Mouse (Mus musculus): ENCODE results near the gene Nudt22.

The Nudt22 gene

DNA sequence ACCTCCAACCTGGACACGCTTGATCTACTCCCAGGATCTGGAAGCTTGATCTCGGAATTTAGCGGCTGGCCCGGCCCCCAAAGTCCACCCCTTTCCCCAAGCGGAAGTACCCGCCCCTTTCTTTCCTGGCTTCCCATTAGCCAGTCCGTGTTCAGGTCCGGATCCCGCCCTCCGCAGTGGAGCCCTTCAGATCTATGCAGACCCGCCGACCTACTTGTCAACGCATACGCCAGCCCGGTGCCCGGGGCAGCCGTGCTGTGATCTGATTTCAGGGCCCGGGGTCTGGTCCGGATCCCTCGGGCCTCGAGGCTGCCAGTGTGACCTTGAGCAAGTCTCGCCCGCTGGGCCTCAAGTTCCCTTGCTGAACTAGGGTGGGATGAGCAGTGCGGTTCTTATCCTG is at the start of gene Nudt22, which contains the start of gene Trpt1:
Gene Nudt22 (minus strand): TSS at position 112 of the 400 bp plus-strand sequence.
Gene Trpt1 (plus strand): TSS at position 126 of the 400 bp plus-strand sequence.
- DNase-seq, result peak; percentile 94

DNA sequence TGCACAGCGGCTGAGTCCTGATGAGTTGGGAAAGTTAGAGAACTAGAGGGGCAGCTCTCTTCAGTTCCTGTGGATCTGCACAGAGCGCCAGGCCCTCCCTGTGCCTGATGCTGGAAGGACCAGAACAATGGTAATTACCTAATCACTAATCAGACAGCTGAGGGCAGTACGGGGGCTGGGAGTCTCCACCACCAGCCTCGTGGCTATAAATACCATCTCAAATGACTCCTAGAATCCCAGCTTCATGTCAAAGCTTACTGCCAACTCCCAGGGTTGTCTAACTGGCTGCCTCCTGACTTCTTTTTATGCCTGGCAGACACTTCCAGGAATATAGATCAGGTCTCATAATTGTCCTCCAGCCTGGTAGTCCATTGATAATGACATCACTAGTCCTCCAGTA is 48.8 kb upstream of the Nudt22 start:
- no peak for DNase-seq

DNA sequence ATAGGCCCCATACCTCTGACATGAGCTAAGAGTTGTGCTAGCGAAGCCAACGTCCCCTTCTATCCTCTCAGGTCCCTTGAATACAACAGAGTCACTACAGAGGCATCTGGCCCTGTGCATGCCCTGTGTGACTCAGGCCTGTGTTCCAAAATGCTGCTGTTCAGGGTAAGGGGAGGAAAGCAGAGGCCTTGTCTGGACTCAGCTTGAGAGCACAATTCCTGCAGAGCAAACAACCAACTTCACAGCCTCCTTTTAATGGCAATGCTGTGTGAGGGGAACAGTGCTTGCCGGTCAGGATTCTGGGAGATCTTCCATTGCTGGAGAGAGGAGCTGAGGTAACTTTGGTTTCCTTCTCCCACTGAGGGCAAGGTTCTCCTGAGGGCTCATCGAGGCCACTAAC is 48.4 kb upstream of the Nudt22 start:
- DNase-seq, result no peak

DNA sequence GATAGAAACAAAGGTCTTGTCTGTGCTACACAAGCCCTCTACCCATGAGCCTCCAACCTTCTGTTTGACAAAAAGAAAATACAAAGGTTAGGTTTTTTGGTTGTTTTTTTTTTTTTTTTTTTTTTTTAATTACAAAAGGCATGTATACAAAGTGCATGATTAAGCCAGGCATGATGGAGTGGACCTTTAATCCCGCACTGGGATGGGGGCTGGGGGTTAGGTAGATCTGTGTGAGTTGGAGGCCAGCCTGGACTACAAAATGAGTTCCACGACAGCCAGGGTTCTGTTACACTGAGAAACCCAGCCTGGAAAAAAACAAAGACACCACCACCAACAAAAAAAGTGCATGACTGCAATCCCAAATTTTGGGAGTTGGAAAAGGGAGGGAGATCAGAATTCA is 45.3 kb upstream of the Nudt22 start:
- DNase-seq, result no peak

DNA sequence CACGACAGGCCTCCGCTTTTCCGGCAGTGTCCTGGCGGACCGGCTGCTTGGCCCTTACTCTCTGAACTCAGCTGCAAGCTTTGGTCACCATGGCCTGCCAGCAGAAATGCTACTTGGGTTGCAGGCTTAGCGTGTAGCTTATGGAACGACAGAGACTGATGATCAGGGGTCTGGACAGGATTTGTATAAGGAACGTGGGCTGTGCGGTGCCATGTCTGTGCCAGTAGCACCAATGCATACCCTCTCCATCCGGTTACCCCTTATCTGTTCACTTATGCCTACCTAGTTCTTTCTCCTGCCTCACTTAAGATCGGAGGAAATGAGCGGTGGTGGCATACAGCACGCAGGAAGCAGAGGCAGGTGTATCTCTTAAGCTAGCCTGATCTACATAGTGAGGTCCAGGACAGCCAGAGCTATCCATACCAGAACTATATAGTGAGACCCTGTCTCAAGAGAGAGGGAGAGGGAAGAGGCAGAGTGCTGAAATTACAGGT is 44.8 kb upstream of the Nudt22 start:
- DNase-seq, result no peak

DNA sequence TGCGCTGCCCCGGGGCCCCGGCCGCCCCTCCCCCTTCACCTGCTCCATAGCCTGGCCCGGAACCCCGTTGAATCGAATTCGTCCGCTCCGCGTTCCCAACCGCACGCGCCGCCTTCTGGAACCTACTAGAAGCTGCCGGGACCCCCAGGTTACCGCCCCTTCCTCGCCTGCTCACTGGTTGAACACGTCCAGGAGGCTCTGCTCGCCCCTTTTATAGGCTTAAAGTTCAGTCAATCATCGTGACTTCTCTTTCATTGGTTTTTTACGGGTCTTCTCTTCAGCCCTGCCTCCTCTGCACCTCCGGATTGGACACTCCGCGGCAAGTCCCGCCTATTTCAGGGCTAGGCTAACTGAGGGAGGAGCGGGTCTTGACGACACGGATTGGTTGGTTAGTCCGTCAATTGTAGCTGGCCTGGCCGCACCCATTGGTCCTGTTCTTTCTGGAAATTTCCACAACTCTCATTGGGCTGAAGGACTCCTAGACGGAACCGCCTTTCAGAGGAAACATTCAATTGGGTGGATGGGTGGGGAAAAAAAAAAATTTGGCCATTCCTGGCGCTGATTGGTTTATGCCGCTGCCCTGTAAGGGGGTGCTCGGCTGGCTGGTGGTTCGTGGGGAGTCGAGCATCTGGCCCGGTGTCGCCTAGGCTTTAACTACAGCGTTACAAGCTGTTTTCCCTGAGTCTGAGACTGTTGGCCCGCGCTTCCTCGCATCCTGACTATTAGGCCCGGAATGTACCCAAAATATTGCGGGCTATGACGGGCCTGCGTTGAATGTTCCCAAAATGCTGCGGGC is 44.1 kb upstream of the Nudt22 start, which contains the start of gene Stip1:
Gene Stip1 (minus strand): TSS at position 127 of the 796 bp plus-strand sequence.
- DNase-seq, result peak; percentile 99

DNA sequence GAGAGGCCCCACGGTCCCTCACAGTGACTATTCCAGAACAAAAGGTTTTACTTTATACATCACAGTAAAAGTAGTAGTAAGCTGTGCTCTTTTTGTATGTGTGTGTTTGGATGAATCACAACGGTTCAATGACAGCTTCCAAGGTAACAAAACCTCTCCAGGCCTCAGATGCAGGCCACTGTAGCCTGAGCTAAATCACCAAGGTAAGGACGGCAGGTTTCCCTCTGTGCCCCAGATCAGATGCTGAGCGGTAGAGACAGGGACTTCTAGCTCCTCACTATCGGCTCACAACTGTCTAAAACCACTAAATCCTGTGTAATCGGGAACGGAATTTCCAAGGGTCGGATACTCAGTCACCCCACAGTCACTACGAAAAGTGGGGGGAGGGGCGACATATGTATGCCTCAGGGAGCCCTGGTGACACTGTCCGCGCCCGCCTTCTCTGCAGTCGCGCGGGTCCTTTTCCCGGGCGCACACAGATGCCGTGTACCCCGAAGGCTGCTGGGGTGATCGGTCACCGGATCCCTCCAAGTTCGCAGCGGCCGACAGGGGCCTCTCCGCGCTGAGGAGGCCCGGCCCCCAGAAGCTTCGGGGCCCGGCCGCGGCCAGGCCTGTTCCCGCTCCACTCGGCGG is 43.3 kb upstream of the Nudt22 start:
- DNase-seq, result peak; percentile 77

DNA sequence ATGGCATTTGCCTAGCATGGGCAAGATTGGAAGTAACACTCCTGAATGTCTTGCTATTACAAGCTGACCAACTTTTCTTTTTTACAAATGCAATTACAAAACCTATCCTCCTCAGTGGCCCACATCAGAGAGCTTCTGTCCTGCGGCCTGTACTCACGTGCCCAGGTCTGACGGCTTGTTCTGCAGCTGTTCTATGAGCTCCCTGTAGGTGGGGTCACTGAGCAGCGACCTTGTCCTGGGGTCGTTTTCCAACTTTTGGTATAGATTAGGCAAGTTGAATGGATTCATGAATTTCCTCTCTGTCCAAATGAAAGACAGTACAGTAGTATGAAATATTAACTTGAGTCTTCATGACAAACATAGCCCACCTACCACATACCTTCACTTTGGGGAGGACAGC is 38.1 kb upstream of the Nudt22 start:
- DNase-seq, result no peak

DNA sequence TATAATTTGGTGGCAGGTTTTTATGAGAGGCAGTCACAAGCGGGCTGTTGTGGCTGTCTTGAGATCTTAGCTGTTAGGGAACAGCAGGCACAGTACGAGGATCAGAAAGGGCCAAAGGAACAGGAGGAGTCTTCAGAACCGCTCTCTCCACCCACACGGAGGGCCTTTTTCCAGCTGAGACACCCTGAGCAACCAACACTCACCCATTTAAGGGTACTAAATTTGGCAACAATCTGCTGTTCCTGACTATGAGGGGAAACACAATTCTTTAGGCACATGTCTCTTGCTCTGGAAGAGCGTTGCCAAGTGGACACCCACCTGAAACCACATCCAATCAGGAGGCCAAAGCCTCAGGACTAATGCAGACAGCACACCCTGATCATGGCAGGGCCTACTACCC is 33.6 kb upstream of the Nudt22 start:
- DNase-seq, result no peak

DNA sequence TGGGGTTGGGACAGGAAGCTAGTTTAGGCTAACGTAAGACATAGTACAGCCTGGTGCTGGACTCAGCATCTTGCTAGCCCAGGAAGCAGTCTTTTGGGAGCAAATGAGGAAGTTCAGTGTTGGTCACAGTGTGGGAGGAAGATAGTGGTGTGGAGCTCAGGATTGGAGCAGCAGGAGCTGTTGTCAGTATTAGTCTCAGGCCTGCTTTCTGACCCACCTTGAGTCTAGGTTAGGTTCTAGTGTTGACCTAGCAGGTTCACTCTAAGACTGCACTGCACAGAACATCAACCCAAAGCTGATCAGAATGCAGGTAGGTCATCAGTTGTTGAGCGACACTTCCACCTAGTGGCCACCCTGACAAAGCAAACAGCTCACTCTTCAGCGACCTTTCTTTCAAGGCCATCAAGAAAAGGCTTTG is 24.3 kb upstream of the Nudt22 start:
- peak; percentile 75 for DNase-seq

DNA sequence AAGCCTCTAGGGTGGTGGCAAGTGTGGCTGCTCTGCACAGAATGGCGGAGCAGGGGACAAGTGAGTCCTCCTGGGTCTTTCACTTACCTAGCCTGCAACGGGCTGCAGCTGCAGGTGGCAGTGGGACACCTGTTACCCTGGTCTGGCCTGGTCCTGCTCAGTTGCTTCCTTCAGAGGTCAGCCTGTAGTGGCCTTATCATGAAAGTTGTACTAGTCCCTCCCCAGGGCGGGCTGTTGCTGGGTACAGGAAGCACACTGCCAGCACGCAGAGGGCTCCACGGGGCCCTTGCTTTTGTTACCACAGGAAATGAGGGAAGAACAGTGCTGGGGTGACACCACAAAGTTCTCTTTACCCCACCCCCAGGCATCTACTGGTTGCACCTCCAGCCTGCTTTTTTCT is 23.3 kb upstream of the Nudt22 start, which contains the start of gene Fermt3:
Gene Fermt3 (minus strand): TSS at position 279 of the 400 bp plus-strand sequence.
- peak; percentile 44 for DNase-seq

DNA sequence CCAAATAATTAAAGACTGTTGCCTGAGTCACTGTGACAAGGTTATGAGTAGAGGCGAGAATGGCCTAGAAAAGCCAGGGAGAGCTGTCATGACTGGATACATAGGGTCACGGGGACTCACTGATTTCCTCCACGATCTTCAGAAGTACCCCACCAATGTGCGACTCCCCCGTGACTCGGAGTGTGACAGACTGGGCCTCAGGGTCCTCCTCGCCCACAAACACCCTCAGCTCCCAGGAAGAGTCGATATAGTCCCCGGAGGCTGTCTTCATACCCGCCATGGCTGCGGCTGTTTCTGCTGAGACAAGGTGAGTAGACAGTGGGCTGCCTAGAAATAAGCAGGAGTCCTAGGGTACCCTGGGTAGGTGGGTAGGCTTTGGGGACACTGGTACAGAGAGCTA is 22.6 kb upstream of the Nudt22 start:
- DNase-seq, result no peak

DNA sequence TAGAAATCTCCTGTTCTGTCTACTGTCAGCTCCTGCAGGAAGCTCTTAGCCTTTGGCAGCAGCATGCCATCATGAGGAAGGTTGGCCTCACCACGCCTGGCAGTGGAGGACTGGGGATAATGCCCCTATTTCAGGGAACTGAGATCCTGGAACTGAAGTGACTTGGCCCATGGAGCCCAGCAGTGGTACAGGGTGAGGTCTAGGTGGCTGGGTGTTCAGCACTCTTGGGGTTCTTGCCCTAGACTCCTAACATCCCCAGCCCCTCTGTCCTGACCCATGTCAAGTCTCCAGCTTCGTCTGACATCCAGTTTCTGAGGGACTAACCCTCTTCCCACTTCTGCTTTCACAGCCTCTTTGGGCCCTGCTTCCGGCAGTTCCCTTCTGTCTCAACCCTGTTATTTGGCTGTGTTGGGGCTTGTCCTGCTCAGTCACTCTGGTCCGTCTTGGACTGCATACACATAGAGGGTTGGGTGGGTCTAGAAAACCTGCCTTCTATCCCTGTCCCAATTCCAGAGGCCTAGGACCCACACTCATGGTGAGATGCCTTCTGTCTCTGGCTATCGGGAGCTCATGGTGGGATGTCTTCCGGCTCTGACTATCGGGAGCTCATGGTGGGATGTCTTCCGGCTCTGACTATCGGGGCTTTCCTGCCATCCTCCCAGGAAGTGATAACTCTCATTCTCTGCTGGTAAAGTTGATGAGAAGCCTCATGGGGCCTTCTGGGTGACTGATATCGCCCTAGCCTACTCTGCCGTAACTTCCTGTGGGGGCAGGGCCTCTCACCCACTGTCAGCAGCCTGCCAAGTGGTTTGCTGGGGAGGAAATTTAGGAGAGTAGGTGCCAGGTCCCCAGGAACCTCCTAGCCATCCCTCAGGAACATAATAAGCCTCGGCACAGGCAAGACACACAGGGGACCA is 21.9 kb upstream of the Nudt22 start:
- DNase-seq, result no peak

DNA sequence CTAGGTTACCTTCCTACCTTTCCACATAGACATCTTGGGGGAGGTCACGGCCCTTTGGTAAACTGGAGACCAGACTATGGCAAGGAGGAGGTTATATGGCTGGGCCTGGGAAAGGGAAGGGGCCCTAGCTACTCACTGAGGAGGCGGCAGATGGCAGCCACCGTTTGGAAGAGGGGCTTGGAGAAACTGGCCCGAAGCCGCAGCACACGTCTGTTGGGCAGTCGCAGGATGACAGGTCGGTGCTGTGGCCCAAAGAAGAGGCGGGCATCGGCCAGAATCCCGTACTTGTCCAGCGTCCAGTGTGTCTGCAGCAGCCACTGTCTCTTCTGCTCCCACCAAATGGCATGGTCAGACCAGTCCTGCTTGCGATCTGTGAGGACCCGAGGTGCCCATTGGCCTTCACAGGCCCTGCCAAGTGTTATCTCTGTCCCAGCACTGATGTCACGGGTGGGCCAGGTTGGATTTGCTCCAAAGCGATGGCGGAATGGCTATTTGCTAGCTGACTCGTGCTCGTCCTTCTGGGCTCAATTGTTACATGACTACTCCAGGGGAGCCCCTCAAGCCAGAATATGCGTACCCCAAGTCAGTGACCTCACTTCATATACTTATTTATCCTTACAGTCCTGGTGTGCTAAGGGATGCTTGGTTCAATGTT is 18.7 kb upstream of the Nudt22 start:
- DNase-seq, result no peak

DNA sequence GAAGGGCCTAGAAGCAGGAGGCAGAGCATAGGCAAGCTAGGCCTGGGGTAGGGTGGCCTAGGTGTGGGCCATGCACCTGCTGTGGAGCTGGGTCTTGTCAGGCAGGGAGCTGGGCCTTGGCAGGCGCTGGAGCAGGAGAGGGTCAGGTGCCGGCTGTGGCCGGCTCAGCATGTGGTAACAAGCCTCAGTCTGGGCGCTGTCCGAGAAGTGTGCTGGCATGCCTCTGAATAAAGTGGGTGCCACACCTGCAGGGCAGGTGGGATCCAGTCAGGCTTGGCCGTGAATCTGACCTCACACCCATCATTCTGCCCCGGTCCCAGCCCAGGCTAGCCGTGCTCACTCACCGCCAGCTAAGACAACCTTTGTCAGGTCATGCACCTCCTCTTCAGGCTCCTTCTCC is 18.1 kb upstream of the Nudt22 start:
- DNase-seq, result no peak

DNA sequence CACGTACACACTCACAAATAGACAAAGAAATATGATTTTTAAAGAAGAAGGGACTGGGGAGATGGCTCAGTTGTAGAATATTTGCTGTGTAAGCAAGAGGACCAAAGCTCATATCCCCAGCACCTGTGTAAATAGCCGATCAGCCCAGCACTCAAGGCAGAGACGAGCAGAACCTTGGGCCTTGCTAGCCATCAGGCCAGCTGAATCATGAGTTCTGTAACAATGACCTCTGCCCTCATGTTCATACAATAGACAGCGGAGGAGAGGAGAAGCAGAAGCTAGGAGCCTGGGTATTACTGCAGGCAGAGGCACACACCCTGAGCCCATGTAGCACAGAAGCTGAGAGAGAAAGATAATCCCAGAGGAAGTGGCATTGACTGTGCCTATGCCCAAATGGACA is 16.5 kb upstream of the Nudt22 start:
- DNase-seq, result no peak

DNA sequence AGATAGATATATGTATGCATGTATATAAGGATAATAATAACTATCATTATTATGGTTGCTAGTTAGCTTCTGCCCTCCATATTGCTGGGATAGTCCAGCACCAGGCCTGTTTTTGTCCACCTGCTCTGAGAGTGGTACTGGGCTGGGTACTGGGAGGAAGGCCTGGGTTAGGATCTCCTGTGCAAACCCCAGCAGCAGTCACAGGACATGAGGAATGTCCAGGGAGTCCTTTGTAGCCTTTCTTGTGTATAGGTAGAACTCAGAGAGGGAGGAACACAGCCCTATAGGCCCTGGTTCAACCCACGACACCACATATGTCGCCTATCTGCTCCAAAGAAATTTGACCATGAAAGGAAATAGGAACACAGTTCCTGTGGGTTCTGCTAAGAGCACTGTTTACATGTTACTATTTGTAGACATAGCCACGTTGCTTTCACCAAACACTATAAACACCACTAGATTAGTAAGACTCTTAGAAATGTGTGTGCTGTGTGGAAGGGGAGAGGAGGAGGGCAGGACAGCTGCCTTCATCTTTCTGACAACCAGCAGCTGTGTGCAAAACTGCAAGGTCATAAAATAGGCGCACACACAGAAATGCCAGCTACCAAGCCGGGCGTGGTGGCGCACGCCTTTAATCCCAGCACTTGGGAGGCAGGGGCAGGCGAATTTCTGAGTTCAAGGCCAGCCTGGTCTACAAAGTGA is 11.1 kb upstream of the Nudt22 start:
- no peak for DNase-seq

DNA sequence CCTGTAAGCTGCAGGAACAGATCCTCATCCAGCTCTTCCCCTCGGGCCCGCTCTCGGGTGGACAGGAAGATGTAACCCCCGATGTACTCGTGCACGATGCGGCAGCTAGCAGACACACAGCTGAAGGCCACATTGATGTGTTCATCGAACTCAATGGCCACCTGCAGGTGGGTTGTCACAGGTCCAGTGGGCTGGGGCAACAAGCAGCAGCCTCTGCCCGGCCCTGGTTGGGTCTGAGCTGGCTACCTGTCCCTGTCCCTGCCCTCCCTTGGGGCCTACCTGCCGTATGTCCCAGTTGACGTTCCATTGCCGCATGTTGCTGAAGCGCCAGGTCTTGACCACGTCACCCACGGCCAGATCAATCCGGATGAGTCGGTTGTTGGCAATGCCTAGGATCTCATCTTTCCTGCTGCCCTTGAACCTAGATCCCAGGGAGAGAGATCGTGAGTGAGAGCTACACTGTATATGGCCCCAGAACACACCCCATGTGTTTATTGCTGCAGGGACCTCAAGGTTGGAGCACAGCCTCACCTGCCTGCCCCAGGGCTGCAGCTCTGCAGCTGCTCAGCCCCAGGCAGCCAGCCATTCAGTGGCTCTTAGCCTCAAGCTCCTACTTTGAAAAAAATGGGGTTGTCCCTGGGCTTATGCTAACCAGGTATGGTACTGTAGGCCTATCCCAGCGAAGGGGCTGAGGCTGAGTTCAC is 3.6 kb upstream of the Nudt22 start:
- no peak for DNase-seq

DNA sequence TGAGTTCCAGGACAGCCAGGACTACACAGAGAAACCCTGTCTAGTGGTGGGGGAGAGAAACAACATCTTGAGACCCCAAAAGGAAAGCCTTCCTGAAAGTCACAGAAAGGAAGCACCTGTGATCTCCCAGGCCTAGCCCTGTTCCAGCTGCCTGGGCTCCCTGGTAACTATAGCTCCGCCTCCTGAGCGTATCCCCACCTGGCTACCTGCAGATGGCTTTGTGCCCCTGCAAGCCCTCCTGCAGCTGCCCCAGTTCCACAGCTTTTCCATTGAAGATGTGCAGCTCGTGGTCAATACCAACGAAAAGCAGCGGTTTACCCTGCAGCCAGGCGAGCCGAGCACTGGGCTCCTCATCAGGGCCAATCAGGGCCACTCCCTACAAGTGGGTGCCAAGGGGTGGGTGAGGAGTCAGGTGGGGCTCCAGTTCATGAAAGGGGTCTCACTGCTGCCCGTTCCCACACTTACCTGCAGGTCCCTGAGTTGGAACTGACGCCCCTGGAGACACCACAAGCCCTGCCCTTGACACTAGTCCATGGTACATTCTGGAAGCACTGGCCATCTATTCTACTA is 1.9 kb upstream of the Nudt22 start:
- no peak for DNase-seq

DNA sequence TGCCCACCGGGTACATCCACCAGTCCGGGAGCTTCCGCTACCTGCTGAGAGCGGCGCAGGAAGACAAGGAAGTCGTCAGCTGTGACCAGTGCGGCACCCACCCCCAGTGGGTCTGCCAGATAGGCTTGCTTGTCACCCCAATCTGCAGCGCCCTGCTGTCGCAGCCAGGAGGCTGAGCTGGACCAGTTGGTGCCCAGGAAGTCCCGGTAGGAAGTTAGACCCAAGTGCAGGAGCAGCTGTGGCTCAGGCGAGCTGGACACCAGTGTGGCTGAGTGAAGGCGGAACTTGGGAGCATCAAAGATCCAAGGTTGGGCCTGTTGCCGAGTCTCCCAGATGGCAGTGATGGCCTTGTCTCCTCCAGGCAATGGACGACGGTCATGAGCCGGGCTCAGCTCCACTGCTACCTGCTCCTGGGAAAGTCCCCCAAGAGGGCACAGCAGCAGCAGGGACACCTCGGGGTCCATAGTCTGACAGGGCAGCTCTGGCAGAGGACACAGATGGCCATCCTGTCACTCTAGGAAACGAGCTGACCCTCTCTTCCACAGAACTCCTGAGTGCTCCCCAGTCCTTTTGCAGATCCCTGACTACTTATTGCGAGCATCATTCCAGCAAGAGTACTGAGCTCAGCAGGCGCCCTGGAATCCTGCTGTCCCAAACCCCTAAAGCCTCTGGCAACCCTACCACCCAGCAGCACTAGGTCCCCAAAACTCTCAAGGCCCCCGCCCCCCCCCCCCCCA is 494 bp downstream of the Nudt22 start:
- no peak for DNase-seq
